Mouse (Mus musculus) ES-E14 (cell line): Measurements from ENCODE around the gene 1700102P08Rik.

Experiments used
- HCFC1 ChIP-seq: IDR thresholded peaks from 2 replicates; pipeline ENCODE4 v1.6.1; 2012; ENCODE audit warnings: low read length, inconsistent platforms, borderline replicate concordance; ENCODE audit not compliant: insufficient read depth
- ZC3H11A ChIP-seq: IDR thresholded peaks from 2 replicates; pipeline ENCODE4 v1.6.1; 2012; ENCODE audit warnings: low read depth, mild to moderate bottlenecking, inconsistent platforms, low read length, borderline replicate concordance
- ZNF384 ChIP-seq: IDR thresholded peaks from 2 replicates; pipeline ENCODE4 v1.6.1; 2012; ENCODE audit warnings: low read depth, low read length, inconsistent platforms

DNA sequence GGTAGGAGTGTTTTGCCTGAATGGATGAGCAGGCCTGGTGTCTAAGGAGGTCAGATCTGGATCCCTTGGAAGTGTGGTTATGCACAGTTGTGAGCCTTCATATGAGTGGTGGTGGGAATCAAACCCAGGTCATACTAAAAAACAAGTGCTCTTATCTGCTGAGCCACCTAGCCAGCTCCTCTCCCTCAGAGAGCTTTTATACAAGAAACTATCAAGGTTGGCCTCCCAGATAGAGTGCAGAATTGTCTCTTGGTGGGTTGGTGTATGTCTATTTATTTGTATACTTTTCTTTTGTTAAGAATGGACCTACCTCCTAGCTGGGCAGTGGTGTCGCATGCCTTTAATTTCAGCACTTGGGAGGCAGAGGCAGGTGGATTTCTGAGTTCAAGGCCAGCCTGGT lies 48.8 kb upstream of the 1700102P08Rik start:
- TF ChIP-seq HCFC1 (no peak), ZC3H11A (no peak), ZNF384 (no peak)
